Mouse (Mus musculus) lung, postnatal 4 days (tissue): ENCODE measurements at regions not wholly inside any gene's neighbourhood (a gene's known extent, or its start where the extent isn't known, plus 50 kb on each side); places are given as distances from the start of the nearest gene placed in this dataset.

Source experiments
- DNase-seq, 2 experiments: peaks; one replicate each; pipeline ENCODE4 v3.0.0; 2021

DNA sequence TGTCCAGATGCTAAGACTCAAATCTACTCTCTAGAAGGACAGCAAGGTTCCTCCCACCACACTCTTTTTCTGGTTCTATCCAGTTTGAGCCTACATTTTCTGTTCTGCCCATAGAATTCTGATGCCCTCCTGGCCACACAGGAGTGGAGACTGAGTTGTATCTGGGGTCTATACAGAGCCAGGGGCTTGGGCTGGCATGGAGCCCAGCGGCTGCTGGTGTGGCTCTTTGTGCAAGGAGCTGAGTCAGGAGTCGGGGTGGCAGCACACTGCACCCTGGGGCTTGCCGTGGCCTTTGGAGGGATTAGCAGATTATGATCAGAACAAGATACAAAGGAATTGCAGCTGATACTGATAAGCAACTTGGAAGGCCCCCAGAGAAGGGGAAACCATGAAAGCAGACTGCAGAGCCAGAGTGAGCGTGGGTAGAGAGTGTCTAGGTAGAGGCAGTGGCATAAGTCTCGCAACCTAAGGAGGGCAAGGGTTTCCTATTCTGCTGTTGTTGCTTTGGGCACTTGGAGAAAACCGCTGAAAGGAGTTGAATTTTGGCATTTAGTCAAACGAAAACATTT is 348.5 kb downstream of the Pik3r1 start:
- DNase-seq: no peak

DNA sequence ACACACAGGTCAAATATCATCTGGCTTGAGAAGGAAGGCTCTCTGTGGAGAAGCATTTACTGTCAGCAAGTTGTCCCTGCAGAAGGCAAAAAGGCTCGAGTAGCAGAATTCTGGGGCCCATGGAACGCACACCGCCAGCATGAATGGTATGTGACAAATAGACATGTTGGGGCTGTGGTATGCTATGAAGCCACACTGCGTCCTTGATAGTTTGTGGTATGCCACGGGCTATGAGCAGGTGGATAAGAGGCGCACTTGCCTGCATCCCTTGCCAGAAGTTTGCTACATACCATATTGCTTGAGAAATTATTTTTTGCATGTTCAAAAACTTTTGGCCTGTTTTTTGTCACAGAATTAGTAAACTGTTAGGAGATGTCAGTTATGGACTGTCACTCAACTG is 349.7 kb downstream of the Pik3r1 start:
- DNase-seq: no peak

DNA sequence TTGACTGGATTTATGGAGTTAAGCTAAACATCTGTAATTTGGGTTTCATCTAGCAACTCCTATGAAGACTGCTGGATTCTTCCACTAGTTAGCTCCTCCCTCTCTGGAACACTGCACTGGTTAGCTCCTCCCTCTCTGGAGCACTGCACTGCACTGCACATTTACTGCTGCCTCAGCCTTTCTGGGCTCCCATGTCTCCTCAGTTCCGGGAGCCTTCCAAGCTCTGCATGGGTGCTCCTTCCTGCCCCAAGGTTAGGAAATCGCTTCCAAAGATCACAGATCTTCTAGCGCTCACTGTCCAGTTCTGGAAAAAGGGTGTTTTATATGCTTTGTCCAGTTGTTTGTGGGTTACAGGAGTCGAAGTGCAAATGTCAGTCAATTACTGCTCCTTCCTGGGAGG is 359.1 kb downstream of the Pik3r1 start:
- no peak for DNase-seq

DNA sequence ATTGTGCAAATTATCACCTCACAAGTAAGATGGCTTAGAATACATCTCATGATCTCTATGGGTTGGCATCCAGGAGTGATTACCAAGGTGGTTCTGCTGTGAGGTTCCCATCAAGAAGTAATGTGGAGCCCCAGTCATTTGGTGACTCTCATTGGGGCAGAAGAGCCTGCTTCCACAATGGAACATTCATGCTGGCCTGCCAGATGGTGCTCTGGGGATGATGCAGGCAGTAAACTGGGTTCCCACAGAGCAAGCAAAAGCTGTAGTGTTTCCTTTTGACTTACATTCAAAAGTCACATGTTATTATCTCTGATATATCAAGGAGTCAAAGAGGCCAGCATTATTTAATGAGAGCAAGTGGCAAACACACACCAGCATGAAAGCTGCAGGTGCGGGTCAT is 360.4 kb downstream of the Pik3r1 start:
- no peak for DNase-seq

DNA sequence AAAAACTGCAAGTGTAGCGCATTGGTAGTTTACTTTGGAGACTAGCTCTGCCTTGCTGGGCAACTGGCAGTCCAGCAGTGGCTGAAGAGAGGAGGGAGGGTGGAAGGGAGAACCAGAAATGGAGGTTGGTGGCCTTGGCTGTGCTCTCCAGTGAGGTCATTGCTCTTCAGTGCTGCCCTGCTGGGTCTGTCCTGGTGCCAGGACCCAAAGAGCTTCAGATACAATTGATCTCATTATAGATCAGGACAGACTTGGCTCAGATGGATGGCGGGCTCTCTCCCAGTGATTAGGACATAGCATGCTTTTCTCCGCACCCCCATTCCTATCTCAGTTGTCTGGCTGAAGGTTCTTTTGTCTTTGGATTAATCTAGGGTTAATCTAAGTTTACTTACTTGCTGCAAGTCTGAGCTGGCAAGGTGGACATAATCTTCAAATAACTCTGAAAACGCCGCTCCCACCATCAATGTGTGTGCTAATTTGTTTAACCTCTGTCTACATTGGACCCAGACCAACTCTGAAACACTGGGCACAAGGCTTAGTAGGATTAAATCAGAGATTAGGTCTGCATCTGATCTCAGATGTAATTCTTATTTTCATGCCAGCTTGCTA is 394.3 kb downstream of the Pik3r1 start:
- no peak for DNase-seq

DNA sequence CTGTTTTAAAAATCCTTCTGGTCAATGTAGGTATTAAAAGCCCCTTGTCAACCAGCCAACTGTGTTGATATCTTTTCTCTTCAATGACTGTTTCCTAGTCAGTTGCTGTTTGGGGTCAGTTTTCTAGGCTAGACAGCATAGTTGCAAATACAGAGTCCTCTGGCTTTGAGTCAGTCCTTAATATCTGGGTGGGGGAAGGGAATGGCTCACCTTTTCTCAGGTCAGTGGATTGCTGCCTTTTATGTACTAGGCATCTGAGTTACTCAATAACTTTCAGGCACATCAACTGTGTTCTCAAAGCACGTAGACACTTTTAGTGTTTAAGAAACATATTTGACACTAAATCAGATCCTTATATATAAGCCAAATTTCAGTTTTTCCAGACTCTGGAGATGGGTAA is 396.1 kb downstream of the Pik3r1 start:
- DNase-seq: no peak

DNA sequence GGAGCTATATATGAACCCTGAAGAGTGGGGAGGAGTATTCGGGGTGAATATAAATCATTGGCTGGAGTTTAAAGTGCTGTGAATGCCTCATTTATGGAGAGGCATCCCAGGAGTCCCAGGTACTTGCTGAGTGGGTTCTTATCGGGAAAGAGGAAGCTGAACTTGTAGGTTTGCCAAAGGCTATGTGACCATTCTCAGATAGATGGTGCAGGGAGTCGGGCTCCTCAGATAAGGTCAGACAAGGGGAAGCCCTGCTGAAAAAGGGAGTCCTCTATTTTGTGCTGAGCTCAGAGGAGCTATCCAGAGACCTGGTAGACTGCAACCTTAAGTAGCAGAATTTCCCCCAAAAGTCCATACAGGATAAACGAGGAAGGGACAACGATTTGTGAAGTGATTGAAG is 399.8 kb downstream of the Pik3r1 start:
- DNase-seq: no peak

DNA sequence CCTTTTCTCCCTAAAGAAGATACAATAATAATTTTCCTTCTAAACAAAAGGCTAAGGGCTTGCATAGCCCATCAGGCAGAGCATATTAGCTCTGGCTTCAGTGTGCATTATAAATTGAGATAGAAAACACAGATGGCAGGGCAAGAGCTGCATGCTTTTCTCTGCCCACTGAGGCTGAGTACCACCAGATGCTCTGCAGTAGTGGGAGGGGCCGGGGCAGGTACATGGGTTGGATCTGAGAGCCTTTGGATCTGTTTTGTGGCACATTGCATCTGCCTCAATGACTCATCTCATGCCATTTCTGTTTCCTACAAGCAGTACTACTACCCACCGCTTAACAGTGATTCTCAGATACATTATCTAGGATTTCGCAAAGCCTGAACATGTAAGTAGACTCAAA is 412.7 kb downstream of the Pik3r1 start:
- DNase-seq: no peak

DNA sequence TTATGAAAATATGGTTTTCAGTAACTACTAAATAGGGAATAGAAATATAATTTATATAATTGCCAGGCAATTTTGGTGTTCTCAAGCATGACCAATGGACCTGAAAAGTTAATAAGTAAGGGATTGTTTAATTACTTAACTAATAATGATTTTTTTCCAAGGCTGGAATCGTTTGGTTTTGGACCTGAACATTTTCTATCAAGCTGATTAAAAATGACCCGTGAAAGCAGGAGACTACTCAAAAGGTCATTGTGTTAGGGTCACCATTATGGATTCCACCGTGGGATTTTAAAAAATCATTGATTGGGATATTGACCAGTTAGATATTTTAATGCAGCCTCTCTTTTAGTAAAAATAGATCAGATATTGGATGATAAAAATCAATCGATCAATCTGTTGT is 416.9 kb downstream of the Pik3r1 start:
- DNase-seq: no peak

DNA sequence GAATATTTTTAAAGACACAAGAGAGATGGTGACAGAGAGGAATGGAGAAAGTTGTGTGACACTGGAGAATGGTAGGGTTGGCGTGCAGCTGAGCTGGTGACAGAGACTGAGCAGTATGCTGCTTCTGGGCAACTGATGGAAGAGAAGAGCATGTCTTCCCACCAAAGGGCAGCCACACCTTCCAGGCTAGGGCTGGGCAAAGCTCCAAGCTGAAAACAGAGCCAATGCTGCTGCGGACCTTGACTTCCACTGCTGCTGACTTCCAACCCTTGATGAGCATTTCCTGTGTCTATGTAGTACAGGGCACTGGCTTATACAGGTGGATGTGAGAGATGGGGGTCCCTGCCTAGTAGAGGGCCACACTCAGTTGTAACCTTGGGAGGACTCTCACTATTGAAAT is 418.7 kb downstream of the Pik3r1 start:
- no peak for DNase-seq

DNA sequence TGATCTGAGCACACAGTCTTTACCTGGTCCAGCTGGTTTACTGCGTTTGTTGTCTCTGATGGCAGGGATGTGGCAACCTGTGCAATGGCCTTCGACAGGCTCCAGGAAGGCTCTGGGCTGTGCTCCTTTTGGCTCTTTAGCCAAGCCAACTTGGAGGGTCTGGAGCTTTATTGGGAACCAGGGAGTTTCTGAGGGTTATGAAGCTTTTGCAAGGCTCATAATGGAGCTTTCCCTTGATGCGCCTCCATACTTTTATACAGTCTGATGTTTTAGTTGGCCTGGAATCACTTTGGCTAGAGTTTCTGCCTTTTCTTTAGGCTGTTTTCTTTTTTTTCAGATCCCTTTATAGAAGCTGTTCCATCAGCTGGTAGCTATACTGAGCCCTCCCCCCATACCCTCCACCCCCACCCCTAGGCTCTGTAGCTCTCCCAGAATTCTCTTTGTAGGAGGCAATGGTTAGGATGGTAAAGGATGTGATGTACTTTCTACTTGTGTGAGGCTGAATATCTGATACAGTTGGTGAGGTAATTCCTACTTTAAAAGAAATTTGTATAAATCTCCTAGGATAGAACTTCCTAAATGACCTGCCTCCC is 429.6 kb downstream of the Pik3r1 start:
- DNase-seq: no peak

DNA sequence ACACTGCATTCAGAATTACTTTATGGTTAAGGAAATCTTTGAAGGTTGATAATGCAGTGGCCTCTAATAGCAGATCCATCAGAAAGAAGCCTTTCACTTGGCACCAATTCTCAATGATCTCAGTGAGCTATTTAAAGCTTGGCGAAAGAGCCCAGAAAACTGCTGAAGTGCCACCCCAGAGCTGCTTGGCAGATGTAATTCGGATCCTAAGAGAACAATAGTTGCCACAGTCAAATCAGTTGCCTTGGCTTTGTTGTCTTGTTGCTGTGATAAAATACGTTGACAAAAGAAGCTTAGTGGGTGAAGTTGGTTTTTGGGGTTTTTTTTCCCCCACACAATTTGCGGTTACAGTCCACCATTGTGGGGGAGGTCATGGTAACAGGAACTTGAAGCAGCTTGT is 449.4 kb downstream of the Pik3r1 start:
- DNase-seq: no peak

DNA sequence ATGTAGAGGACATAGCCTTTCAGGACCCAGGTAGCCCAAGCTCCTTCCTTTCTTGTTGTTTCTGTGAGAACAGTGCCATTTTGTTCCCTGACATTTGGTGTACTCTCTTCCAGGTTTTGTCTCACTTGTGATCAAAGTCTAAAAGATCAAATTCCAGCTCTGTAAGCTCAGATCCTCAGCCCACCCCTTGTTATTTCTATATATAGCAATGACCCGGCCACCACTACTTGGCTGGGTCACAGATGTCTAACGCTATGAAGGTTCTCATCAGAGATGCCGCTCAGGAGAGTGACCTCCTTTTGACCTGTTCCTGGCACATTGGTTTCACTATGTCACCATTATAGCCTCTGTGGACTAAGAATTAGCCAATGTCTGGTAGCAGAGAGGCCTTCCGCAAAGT is 451.7 kb downstream of the Pik3r1 start:
- DNase-seq: no peak

DNA sequence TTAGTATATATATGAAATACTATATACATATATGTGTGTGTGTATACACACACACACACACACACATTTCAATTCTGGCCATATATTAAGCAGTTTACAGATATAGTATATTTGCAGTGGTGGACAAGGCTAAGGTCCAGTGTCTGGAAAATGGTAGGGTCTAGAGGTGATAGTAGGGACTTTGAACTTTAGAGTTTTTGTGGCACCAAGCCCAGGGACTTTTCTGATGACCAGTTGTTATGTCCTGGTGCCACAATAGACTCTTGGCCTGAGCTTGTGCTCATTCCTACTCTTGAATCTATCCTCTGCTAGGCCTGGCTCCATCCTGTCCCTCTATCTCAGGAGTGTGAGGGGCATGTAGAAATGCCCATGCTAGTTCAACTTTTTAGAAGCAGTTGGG is 454.0 kb downstream of the Pik3r1 start:
- no peak for DNase-seq

DNA sequence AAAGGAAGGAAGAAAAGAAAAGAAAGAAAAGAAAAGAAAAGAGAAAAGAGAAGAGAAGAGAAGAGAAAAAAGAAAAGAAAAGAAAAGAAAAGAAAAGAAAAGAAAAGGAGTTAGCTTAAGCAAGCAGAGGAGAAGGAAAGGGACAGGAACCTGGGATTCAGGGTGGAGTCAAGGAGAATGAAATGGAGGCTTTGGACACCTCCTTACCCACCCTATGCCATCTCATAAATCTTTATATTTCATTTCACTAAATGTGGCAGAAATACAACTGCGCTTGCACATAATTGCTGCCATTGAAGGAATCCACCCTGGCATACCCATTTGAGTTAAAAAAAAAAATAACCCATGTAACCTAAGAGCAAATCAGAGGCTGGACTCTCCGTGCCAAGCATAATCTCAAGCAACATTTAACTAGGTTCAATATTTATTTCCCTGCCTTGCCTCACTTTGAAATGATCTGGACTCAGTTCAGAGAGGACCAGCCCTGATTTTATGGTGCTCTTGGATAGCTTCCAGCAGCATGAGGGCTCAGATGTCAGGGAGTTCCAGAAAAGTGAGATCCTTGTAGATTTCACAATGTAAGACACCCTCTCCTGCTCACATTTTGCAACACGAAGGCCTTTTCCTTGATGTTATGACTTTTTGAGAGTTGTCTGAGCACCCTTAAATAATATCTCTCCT is 456.2 kb downstream of the Pik3r1 start:
- peak in 1 of 2 experiments; percentile 39 for DNase-seq

DNA sequence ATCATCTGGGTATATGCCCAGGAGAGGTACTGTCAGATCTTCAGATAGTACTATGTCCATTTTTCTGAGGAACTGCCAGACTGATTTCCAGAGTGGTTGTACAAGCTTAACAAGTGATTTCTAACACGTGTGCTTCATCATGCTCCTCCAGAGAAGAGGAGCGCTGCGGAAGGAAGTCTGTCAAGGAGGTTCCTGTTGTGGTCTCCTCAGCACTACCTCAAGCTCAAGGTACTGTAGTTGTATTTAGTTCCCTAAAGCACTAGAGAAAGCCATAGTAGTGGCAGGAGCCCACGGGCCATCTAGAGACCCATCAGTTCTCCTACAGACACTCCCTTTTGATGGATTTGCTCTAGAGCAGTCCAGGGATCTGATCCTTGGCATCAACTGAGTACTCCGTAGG is 459.3 kb downstream of the Pik3r1 start:
- DNase-seq: no peak

DNA sequence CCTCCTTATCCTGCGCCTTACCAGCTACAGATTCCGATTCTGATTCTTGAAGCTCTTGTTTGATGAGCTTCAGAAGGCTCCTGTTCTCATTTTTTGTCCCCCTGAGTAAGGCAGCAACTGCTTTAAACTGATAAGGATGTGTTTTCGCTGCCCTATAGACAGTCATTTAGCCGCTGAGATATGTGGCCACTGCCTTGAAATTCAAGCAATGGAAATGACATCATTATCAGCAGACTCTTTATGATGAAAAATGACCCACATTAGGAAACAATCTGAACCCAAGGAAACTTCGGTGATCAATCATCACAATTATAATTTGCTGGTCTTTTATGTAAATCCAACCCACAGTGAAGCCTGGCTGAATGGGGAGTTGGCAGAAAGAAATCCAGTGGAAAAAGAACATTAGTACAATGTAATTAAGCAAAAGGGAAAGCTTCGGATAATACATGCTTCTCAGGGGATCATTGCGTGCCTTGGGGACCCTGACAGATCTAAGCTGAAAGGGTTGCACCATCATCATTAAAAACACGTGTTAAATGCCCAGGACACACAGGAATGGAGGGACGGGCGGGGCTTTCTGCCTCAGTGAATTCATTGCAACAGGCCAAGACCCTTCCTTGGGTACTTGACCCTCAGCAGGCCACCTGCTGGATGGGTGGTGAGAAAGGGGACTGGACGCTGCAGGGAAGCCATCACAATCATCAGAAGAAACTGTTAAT is 462.2 kb downstream of the Pik3r1 start:
- no peak for DNase-seq

DNA sequence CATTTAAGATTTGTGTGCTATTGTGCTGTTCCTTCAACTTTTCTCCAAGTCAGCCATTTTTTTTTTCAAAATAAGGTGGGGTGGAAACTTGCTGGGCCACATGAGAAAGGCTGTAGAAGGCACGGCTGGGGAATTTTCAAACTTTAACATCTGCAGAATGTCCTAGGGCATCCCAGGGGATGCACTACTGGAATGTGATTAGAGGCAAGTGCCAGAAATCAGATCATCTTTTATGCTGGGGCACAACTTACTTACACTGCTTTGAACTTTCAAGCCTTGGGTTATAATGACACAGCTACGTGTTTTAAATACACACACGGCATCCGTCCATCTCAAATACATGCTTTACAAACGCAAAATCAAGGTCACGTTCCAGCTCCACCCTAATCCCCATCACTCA is 463.0 kb downstream of the Pik3r1 start:
- no peak for DNase-seq

DNA sequence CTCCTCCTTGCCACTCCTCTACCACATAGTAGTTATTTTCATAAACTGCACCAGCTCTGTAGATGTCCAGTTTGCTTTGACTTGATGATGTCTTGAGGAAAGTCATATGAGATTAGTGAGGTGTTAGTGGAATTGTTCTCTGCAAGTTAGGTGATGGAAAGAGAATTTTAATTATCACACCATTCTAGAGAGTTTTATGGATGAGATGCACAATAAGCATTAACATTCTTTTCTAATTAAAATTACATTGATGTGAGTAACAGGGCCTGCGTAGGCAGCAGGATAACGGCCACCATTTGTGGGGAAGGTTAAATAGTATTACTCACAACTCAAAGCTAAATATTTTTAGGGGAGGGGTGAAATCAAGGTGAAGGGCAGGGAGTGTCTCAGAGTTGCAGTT is 466.7 kb downstream of the Pik3r1 start:
- DNase-seq: no peak

DNA sequence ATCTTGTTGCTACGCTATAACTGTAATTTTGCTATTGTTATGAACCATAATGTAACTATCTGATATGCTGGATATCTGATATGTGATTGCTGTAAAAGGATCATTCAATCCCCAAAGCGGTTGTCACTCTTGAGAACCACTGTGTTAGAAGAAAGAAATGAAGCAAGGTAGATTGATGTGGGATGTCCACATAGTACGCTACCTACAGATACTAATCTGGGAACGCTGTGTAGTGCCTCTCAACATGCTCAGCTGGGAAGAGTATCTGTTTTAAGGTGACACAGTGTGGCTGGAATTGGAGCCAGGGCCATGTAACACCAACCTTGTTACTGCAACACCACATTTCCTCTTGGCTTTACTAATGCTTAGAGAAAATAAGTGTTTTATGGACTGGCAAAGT is 456.2 kb upstream of the Slc30a5 start:
- DNase-seq: no peak

DNA sequence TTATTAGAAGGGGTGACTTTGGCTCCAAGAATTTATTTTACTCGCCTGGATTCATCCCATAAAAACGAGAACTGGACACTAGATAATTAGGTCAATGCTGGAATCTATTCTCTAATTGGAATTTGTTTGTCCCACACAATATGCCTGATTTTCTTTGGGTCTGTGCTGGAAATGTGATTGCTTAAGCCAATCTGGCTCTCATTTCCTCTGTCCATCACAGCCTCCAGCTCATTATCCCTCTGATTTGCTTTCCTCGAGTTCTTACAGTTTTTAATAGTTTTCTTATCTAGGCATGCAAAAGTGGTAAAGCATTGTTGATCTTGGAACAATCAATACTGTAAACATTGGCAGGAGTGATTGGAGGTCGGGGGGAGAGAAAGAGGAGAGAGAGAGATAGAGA is 453.9 kb upstream of the Slc30a5 start:
- DNase-seq: no peak

DNA sequence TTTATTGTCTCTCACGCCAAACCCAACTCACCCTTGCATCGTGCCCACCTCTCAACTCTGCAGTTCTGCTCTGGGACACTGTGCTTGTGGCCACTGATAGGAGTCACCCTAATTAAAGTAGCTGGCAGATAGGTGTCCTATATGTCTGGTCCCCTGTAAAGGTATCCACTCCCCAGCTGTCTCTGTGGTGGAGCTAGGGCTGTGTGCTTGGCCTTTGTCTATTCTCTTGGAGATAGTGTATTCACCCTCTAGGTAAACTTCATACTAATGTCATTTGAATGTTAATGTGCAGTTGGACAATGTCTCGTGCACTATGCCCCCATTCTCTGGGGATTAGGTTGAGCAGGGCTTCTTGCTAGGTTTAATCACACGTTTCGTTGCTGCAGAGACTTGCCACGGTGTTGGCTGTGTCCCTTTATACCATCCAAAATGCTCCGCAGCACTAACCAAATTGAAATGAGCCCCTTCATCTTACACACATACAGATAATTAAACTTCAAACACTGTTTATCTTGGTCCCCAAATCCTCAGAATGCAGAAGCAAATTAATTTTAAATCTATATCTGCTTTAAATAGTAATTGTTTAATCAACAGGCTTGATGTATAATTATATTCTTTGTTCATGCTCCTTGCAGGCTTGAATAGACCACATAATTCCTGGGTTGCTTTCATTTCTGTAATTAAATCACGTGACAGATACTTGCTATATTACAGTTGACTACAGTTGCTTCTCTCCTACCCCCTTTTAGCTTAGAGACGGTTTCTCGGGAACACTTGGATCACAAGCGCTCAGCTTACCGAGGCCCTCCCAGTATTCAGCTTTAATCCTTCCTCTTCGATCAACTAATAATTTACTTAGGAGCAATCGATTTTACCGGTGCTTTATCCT is 453.0 kb upstream of the Slc30a5 start:
- no peak for DNase-seq

DNA sequence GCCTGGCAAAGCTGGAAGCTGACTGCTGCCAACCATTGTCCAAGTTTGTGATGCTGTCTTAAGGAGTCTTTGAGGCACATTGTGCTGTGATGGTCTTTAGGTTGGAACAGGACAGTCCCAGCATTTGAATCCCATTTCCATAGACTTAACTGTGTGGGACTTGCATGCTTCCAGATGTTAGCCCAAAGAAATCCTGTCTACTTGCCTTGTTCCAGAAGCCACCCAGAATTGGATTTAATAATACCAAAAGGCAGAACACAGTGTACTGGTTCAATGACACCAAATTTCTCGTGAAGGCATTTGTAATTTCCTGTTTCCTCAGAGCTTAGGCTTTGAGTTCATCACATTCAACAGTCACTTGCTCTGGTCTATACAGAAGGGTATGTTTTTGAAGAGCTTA is 444.9 kb upstream of the Slc30a5 start:
- DNase-seq: no peak
